Mouse (Mus musculus): ENCODE data around the gene Inf2.

Inf2 gene

GRCm38 (mm10) chr12:112664656-112665055, 76.1 kb downstream of the Inf2 start:
- CTCF ChIA-PET, result no interaction called here

More at GRCm38 (mm10) chr12:112664656-112665055, 76.1 kb downstream of the Inf2 start:
- POLR2A ChIA-PET, result interaction anchor here in 1 of 4 experiments (1.3 kb wide), 1 partner anchor 11 kb away, joined by 4 read pairs; the partner anchor contains the start of gene Akt1

All from embryonic stem cell, embryonic (primary cell).